Mouse (Mus musculus): Measurements from ENCODE around the gene Olfr1245. TPM values are rescaled to one million over a fixed set of nuclear protein-coding genes. Genes with fewer than 3 reads are reported as not detected.
"Not testable (repeated sequence)": the region's sequence is repeated elsewhere in the genome, so short reads cannot be mapped to it uniquely, and the experiment has no call there.

Gene Olfr1245
- polyA plus RNA-seq (2015; fragmentation: Nextera tagmentation; extraction: Ambion mirVana): not detected in 2 replicates

GRCm38 (mm10) chr2:89578347-89578746 lies at the start of gene Olfr1245:
TSS of gene Olfr1245 (minus strand) at chr2:89578447.
- H3K36me3 ChIP-seq (ENCODE audit: control insufficient read depth, insufficient read depth): no peaks in the 10 kb centered on the region
- no peaks in the 10 kb centered on the region; the same call in 1 of the 2 replicates for H3K9me3 ChIP-seq (replicated peaks; ENCODE audit: control insufficient read depth, low read length)
- 60% methylated on average over 1 of the region's 1 CpGs for WGBS
- no peak within 1 kb of the TSS for H3K4me2 ChIP-seq (ENCODE audit: low read depth, low read length)
- no peak within 1 kb of the TSS for H3K9ac ChIP-seq (ENCODE audit: low read length)
- no peak within 1 kb of the TSS for H3K27ac ChIP-seq (ENCODE audit: low read length)
- H3K4me3 ChIP-seq (ENCODE audit: low read length): no peak within 1 kb of the TSS
- no peak for ATAC-seq (replicated peaks; ENCODE audit: extremely low read depth, insufficient read depth, low FRiP score)
- no peaks in the 10 kb centered on the region for H3K27me3 ChIP-seq (ENCODE audit: control insufficient read depth, insufficient read depth, low read length)
- no peaks in the 10 kb centered on the region for H3K4me1 ChIP-seq (ENCODE audit: control insufficient read depth, insufficient read depth, low read length)

- WGBS: 92% methylated on average over 1 of the region's 1 CpGs
- not testable (repeated sequence) for H3K27me3 ChIP-seq (ENCODE audit: control insufficient read depth, insufficient read depth, low read length); H3K4me2 ChIP-seq (ENCODE audit: low read depth, low read length); H3K9ac ChIP-seq (ENCODE audit: low read length); H3K36me3 ChIP-seq (ENCODE audit: control insufficient read depth, insufficient read depth); H3K27ac ChIP-seq (ENCODE audit: low read length); H3K9me3 ChIP-seq (replicated peaks; ENCODE audit: control insufficient read depth, low read length); ATAC-seq (replicated peaks; ENCODE audit: extremely low read depth, insufficient read depth, low FRiP score); H3K4me1 ChIP-seq (ENCODE audit: control insufficient read depth, insufficient read depth, low read length); H3K4me3 ChIP-seq (ENCODE audit: low read length)
Observed at GRCm38 (mm10) chr2:89618145-89618544, 39.9 kb upstream of the Olfr1245 start, which contains the start of gene Olfr1248. TSS of gene Olfr1248 (minus strand) at chr2:89618245.

GRCm38 (mm10) chr2:89614030-89614429 lies 35.8 kb upstream of the Olfr1245 start, which contains the start of gene Olfr1247:
TSS of gene Olfr1247 (minus strand) at chr2:89614130.
- 84% methylated on average over 2 of the region's 2 CpGs for WGBS
- Histone ChIP-seq H3K4me1 (ENCODE audit: control insufficient read depth, insufficient read depth, low read length) (no peaks in the 10 kb centered on the region), H3K9me3 (replicated peaks; ENCODE audit: control insufficient read depth, low read length) (no peaks in the 10 kb centered on the region), H3K9ac (ENCODE audit: low read length) (no peak within 1 kb of the TSS), H3K4me3 (ENCODE audit: low read length) (no peak within 1 kb of the TSS), H3K27ac (ENCODE audit: low read length) (no peak within 1 kb of the TSS), H3K36me3 (ENCODE audit: control insufficient read depth, insufficient read depth) (no peaks in the 10 kb centered on the region), H3K27me3 (ENCODE audit: control insufficient read depth, insufficient read depth, low read length) (no peaks in the 10 kb centered on the region), H3K4me2 (ENCODE audit: low read depth, low read length) (no peak within 1 kb of the TSS)
- ATAC-seq (replicated peaks; ENCODE audit: extremely low read depth, insufficient read depth, low FRiP score): no peak

GRCm38 (mm10) chr2:89593057-89593456 lies 14.8 kb upstream of the Olfr1245 start, which contains the start of gene Olfr1246:
TSS of gene Olfr1246 (minus strand) at chr2:89593157.
- H3K36me3 ChIP-seq (ENCODE audit: control insufficient read depth, insufficient read depth): no peaks in the 10 kb centered on the region
- H3K4me3 ChIP-seq (ENCODE audit: low read length): no peak within 1 kb of the TSS
- no peak within 1 kb of the TSS for H3K4me2 ChIP-seq (ENCODE audit: low read depth, low read length)
- H3K4me1 ChIP-seq (ENCODE audit: control insufficient read depth, insufficient read depth, low read length): no peaks in the 10 kb centered on the region
- H3K9me3 ChIP-seq (replicated peaks; ENCODE audit: control insufficient read depth, low read length): no peaks in the 10 kb centered on the region
- no peak for ATAC-seq (replicated peaks; ENCODE audit: extremely low read depth, insufficient read depth, low FRiP score)
- 64% methylated on average over 2 of the region's 2 CpGs for WGBS
- H3K9ac ChIP-seq (ENCODE audit: low read length): no peak within 1 kb of the TSS
- no peaks in the 10 kb centered on the region for H3K27me3 ChIP-seq (ENCODE audit: control insufficient read depth, insufficient read depth, low read length)
- no peak within 1 kb of the TSS for H3K27ac ChIP-seq (ENCODE audit: low read length)

- H3K9me3 ChIP-seq (replicated peaks; ENCODE audit: control insufficient read depth, low read length); H3K4me1 ChIP-seq (ENCODE audit: control insufficient read depth, insufficient read depth, low read length); H3K4me3 ChIP-seq (ENCODE audit: low read length); H3K36me3 ChIP-seq (ENCODE audit: control insufficient read depth, insufficient read depth); H3K27ac ChIP-seq (ENCODE audit: low read length); H3K4me2 ChIP-seq (ENCODE audit: low read depth, low read length); H3K27me3 ChIP-seq (ENCODE audit: control insufficient read depth, insufficient read depth, low read length); ATAC-seq (replicated peaks; ENCODE audit: extremely low read depth, insufficient read depth, low FRiP score); H3K9ac ChIP-seq (ENCODE audit: low read length): not testable (repeated sequence)
- WGBS: 59% methylated on average over 2 of the region's 2 CpGs
Observed at GRCm38 (mm10) chr2:89562706-89563105, 15.5 kb downstream of the Olfr1245 start.

GRCm38 (mm10) chr2:89544516-89544915 lies 33.7 kb downstream of the Olfr1245 start:
- H3K4me2 ChIP-seq (ENCODE audit: low read depth, low read length): no peak overlapping the region
- no peaks in the 10 kb centered on the region for H3K27me3 ChIP-seq (ENCODE audit: control insufficient read depth, insufficient read depth, low read length)
- no peak overlapping the region for H3K4me3 ChIP-seq (ENCODE audit: low read length)
- H3K9me3 ChIP-seq (replicated peaks; ENCODE audit: control insufficient read depth, low read length): no peaks in the 10 kb centered on the region
- H3K9ac ChIP-seq (ENCODE audit: low read length): no peak overlapping the region
- no peak overlapping the region for H3K27ac ChIP-seq (ENCODE audit: low read length)
- ATAC-seq (replicated peaks; ENCODE audit: extremely low read depth, insufficient read depth, low FRiP score): no peak
- no peaks in the 10 kb centered on the region for H3K4me1 ChIP-seq (ENCODE audit: control insufficient read depth, insufficient read depth, low read length)
- H3K36me3 ChIP-seq (ENCODE audit: control insufficient read depth, insufficient read depth): no peaks in the 10 kb centered on the region
- WGBS: 40% methylated on average over 2 of the region's 2 CpGs

DNA sequence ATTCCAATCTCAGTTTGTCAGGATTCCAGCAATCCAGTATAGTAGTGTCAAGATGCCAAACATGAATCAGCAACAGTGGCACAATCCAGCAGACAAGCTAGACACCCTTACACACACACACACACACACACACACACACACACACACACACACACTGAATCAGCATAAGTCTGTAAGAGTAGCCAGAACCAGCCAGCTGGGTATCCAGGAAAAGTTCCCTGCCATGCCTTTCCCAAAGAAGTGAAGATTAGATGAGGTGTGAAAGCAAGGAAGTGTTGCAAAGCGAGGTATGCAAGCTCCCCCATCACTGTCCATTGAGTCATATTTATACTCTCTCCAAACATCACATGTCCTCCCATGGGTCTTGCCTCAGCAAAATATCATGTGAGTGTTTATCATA lies 38.3 kb downstream of the Olfr1245 start:
- no peak overlapping the region for H3K4me2 ChIP-seq (ENCODE audit: low read depth, low read length)
- H3K4me1 ChIP-seq (ENCODE audit: control insufficient read depth, insufficient read depth, low read length): no peaks in the 10 kb centered on the region
- H3K27me3 ChIP-seq (ENCODE audit: control insufficient read depth, insufficient read depth, low read length): no peaks in the 10 kb centered on the region
- H3K9me3 ChIP-seq (replicated peaks; ENCODE audit: control insufficient read depth, low read length): no peaks in the 10 kb centered on the region
- 50% methylated on average over 1 of the region's 1 CpGs for WGBS
- no peak overlapping the region for H3K4me3 ChIP-seq (ENCODE audit: low read length)
- ATAC-seq (replicated peaks; ENCODE audit: extremely low read depth, insufficient read depth, low FRiP score): no peak
- no peaks in the 10 kb centered on the region for H3K36me3 ChIP-seq (ENCODE audit: control insufficient read depth, insufficient read depth)
- H3K27ac ChIP-seq (ENCODE audit: low read length): no peak overlapping the region
- no peak overlapping the region for H3K9ac ChIP-seq (ENCODE audit: low read length)

- Histone ChIP-seq H3K27me3 (ENCODE audit: control insufficient read depth, insufficient read depth, low read length) (no peaks in the 10 kb centered on the region), H3K4me2 (ENCODE audit: low read depth, low read length) (no peak within 1 kb of the TSS), H3K9ac (ENCODE audit: low read length) (no peak within 1 kb of the TSS), H3K4me1 (ENCODE audit: control insufficient read depth, insufficient read depth, low read length) (no peaks in the 10 kb centered on the region), H3K27ac (ENCODE audit: low read length) (no peak within 1 kb of the TSS), H3K4me3 (ENCODE audit: low read length) (no peak within 1 kb of the TSS), H3K9me3 (replicated peaks; ENCODE audit: control insufficient read depth, low read length) (no peaks in the 10 kb centered on the region), H3K36me3 (ENCODE audit: control insufficient read depth, insufficient read depth) (no peaks in the 10 kb centered on the region)
- 79% methylated on average over 1 of the region's 1 CpGs for WGBS
- no peak for ATAC-seq (replicated peaks; ENCODE audit: extremely low read depth, insufficient read depth, low FRiP score)
Observed at GRCm38 (mm10) chr2:89531387-89531786, 46.9 kb downstream of the Olfr1245 start, which contains the start of gene Olfr1243. TSS of gene Olfr1243 (minus strand) at chr2:89531487.

Measured in heart, embryonic 16.5 days (tissue).